Mouse (Mus musculus) ZHBTc4 (cell line): ENCODE data around the gene Gabarapl2.

Experiments used
- DNase-seq: peaks from one replicate; pipeline ENCODE4 v3.0.0-alpha.2; 2011; ENCODE audit warnings: low read depth, low spot score

Gabarapl2 gene

DNA sequence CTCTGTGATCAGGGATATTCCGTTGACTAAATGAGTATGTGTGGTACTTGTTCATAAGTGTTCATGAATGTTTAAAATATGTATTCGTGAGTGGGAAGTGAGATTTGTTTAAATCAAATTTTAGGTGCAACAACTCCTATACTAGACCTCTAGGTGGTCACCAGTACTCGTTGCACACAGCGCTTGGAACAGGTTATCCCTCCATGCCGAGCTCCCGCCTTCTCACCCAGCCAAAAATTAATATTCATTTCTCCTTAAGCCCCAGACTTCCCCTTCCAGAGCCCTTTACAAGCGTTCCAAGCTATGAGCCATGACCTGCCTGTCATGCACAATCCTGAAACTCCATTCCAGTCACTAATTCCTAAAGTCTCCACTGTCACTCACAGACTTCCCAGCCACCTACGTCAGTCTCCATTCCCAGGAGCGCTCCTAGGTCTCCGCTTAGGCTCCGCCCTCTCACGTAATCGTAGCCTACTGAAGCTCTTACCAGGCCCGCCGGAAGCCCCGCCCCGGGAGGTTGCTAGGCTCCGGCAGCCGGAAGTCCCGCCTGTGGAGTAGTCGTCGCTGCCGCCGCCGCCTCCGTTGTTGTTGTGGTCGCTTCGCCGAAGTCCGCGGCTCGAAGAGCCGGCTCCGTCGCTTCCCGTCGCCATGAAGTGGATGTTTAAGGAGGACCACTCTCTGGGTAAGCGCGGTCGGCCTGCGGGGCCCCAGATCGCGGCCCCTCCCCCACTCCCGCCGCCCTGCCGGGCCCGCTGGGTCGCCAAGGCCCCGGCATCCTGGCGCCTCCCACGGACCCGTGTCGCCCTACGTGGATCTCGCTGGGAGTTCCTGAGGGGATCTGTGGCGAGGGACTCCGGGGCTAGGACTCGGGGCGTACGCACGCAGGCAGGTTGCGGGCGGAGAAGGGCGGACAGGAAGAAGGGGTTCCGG is at the start of gene Gabarapl2:
Gabarapl2 (plus strand) TSS at position 533 of the 930 bp plus-strand sequence.
- DNase-seq, result peak; percentile 99

DNA sequence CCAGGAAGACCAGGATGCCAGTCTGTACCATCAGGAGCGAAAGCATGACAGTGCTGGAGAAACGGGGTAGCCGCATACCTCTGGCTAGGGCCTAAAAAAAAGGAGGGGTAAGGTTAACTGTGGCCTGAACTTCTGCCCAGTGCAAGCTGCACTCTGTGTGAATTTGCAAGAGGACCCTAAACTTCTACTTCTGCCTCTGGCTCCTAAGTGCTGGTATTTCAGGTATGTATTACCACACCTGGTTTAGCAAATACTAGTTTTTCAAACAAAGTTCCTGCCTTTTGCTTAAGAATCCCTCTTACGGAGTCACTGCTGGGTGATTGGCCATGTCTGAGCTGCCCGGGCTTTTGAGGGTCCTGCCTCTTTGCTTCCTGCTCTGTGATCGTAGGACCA is 49.6 kb upstream of the Gabarapl2 start:
- DNase-seq, result no peak

DNA sequence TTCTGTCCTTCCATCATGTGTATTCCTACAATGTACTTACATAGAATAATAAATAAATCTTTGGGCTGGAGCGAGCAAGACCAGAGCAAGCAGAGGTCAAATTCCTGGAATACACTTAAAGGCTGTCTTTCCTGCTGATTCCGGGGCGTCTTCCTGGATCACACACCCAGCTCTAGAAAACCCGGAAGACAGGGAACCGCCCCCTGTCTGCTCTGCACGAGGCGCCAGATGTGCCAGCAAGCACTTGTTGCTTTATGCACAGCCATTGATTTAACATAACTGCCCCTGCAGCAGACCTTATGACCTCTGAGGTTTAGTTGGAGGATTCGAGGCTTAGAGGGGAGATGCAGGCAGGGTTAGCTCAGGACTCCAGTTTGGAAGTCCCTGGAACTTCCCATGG is 48.5 kb upstream of the Gabarapl2 start:
- peak; percentile 83 for DNase-seq

DNA sequence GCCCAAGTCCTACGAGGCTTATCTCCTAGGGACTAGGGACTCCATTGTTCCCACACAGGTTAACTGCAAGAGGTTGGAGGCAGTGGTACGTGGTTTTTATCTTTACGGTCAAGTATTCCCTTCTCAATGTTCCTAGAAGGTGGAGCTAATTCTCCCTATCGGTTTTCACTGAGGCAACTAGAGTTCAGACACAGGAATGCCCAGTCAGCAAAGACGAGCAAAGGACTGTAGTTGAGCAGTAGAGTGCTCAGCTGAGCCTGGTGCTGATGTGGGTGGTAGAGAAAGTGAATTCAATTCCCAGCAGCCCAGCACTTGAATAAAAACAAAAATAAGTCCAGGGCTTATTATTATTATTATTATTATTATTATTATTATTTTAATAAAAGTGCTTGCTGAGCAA is 47.9 kb upstream of the Gabarapl2 start:
- no peak for DNase-seq

DNA sequence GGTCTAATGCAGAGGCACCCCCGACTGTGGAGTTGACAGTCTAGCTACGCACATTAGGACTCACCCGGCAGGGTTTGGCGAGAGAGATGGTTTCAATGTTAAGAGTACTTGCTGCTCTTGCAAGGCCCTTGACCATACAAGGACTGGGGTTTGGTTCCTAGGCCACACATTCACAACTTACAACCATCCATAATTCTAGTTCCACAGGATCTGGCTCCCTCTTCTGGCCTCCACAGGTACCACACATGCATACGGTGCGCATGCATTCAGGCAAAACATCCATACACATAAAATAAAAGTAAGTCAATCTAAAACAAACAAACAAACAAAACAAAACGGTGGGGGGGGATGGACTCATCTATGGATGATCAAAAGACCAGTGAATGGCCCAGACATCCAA is 45.5 kb upstream of the Gabarapl2 start:
- DNase-seq, result peak; percentile 56

DNA sequence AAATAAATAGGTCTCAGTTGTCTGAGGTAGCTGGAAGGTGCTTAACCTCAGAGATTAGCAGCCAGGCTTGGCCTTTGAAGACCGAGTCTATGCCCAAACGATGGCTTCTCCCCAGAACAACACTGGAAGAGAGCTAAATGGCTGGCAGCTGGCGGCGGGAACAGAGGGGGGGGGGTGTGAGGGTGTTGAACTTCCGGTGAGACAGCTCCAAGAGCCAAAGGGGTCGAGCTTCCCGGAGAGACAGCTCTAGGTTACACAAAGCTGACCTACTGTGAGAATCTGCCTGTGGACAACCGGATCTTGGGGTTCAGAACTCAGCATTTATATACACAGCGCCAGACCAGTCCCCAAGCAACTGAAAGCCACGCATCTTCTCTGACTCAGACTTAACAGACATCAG is 41.9 kb upstream of the Gabarapl2 start:
- DNase-seq, result peak; percentile 71

DNA sequence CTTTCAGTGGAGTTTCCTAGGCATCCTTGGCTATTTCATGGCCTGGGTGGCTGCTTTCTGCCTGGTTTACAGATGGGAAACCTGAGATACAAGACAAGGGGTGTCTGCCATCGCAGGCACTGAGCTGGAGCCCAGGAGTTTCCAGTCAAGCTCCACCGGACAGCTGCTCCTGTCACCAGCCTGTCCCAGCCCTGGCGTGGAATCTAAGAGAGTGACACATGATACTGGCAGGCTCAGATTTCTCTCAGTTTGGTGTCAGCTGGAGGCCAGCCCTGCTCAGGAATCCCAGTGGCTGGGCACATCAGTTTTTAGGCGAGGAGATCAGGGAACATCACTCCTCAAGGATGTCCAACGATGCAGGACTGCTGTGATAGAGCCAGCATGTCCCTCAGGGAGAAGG is 38.4 kb upstream of the Gabarapl2 start:
- DNase-seq, result peak; percentile 53

DNA sequence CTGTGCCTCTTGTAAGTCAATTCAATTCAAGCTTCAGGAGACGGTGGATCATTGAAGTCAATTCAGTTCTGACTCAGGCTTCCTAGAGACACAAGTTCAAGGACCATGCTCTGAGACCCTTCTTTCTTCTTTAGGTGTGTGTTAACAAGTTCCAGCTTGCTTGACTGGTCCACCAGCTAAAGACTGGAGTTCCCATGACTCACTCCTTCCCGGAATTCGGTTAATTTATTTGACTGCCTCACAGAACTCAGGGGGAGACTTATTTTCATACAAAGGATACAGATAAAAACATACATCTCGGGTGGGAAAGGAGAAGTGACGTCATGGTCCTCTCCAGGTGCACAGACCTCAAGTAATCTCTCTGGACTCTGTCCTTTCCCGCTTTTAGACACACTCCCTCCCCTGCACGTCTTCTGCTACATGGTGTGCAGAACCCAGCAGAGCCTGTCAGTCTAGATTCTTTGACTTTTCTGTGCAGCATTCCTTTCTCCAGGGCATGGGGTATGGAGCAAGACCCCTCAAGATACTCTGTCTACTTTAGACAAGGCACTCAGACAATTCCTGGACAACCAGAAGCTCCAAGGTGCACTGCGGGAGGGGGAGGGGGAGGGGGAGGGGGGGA is 34.9 kb upstream of the Gabarapl2 start:
- DNase-seq, result no peak

DNA sequence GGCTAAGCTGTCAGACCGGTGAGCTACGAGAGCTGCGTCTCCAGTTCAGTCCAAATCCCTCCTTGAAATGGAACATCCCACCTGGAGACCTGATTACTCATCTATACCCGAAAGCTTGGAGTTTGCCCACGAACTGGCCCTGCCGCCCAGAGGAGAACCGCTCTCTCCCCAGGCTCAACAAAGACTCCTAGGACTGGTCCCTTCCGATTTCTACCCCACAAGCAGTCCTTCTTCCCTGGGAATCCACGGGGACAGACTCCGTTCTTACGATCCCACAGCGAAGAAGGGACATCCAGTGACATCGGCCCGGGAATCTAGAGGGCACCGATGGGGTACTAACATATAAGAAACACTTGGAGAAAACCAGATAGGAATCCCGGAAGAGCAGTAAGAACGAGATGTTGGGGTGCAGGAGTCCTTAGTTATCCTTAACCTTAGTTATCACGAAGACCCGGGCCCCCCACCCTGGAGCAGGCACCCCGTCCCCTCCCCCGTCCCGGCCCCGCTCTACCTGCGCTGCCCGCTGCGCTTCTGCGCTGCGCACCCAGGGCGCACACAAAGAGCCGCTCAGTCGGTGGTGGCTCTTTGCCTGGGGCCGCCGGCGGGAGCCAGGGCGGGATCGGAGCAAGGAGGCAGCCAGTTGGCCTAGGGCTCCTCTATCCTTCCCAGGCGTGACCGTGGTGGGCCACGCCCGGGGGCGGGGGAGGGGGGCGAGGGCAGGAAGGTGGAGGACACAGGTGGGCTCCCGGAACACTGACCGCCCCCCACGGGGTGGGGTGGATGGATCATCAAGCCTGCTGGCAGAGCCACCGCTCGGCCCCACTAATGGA is 30.7 kb upstream of the Gabarapl2 start, which contains the start of gene Chst5:
Chst5 (minus strand) TSS at position 827 of the 830 bp plus-strand sequence.
- peak; percentile 72 for DNase-seq

DNA sequence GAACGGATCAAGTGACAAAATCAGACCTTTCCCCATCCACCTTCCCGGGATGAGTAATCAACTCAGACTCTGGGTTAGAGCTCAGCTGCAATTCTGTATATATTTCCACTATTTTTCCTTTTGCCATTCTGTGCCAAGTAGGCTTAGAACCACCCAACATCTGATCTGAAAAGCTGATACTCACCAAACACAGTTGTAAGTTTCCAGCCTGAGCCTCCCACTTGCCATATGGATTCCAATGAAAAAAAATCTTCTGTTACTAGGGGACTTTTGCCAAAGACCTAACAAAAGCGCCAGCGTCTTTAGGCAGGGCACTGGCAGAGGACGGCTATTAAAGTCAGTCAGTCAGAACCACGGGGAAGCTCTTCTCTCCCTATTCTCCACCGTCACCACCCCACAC is 28.9 kb upstream of the Gabarapl2 start:
- no peak for DNase-seq

DNA sequence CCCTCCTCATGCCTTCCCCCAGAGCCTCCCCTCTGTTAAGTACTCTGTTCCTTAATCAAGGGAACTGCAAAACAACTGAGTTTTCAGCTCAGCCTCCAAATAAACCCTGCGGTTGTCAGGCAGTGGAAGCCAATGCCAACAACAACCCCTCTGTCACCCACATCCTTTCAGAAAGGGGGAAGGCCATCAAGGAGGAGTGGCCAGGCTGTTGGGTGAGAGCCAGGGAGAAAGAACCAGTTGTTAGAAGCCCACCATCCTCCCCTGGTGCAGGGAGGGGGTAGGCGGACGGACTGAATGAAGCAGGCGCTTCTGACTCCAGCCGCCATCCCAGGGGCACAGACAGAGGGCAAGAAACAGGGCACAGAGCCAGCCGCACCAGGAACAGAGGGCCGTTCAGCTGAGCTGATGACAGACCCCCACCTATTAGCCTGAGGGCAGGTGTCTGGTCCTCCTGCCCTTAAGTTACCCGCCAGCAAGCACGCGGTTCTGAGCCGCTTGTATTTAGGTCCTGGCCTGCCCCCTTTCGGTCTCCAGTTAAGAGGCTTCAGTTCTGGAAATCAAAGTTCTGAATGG is 27.6 kb upstream of the Gabarapl2 start:
- DNase-seq, result peak; percentile 83

DNA sequence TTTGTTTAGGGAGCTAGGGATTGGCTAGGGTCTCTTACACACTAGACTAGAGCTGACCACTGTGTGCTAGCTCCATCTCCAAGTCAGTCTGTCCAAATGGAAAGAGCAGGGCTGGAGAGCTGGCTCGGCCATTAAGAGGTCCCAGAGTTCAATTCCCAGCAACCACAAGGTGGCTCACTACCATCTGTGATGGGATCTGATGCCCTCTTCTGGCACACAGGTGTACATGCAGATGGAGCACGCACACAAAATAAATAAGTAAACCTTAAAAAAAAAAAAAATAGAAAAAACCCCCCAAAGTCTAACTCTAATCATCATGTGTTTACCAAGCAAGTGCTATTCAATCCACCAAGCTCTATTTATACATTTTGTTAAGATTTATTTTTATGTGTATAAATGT is 20.8 kb upstream of the Gabarapl2 start:
- peak; percentile 80 for DNase-seq

DNA sequence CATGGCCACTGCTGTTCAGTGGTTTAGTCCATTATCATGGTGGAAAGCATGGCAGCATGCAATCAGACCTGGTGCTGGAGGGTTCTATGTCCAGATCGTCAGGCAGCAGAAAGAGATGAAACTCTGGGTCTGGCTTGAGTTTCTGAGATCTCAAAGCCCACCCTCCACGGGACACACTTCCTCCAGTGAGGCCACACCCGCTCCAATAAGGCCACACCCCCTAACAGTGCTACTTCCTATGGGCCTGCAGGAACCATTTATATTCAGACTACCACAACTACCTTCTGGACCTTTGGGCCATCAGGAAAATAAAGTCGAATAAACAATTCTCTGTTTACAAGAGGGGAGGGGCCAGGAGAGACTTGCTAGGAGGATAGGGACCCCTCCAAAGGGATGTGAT is 19.5 kb upstream of the Gabarapl2 start:
- peak; percentile 74 for DNase-seq

DNA sequence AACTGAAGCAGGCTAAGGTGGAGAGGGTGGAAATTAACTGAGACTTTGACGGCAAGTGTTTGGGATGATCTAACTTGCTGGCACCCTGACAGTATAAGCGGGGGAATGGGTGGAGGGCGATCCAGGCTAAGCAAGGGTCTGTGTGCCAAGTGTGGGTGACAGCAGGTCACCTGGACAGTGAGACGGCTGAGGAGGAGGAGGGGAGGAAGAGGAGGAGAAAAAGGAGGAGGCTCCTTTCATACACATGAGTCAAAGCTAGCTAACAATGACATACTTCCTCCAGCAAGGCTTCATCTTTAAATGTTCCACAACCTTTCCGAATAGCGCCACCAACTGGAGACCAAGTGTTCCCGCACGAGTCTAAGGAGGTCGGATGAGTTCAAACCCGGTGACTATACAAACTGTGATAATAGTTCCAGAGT is 17.1 kb upstream of the Gabarapl2 start:
- DNase-seq, result peak; percentile 90

DNA sequence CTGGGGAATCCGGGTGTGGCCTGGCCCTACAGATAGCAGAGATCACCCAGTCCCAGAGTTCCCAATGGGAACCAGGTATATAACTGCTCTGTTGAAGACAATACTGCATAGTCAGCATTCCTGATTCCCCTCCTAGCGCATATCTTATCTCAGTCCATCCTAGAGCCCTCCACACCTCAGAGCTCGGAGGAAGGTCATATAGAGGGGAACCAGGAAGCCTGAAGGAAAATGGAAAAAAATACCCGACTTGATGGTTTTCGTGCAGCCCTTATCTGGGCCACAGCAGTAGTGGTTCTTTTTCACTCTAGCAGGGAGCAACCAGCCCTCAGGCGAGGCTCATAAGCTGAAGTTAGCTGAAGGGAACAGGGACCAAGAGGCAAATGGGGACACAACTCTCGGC is 15.5 kb upstream of the Gabarapl2 start:
- DNase-seq, result peak; percentile 80

DNA sequence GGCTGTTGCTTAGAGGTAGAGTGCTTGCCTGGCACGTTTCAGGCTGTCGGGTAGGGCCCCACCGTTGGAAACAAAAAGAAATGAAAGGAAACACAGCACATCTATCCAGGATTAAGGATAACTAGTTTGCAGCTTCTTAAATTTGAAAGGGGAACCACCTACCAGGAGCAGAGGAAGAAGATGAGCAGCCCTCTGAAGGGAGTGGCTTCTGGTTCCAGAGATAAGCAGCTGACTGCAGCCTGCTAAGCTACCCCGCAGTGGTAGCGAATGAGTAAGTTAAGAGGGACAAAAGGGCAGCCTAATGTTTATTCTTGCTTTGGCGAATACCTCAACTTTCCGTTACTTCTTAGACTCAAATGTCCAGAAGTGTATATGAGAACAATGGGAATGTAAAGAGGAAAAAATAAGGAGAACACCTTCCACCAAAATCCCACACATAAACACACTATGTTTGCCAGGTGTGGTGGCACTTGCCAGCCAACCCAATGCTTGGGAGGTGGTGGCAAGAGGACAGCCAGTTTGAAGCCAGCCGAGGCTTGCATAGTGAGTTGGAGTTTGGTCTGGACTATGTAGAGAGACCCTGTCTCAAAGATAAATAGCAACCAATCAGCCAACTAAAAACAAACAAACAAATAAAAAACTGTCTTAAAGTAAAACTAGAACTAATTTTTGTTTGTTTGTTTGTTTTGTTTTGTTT is 10.7 kb upstream of the Gabarapl2 start:
- no peak for DNase-seq

DNA sequence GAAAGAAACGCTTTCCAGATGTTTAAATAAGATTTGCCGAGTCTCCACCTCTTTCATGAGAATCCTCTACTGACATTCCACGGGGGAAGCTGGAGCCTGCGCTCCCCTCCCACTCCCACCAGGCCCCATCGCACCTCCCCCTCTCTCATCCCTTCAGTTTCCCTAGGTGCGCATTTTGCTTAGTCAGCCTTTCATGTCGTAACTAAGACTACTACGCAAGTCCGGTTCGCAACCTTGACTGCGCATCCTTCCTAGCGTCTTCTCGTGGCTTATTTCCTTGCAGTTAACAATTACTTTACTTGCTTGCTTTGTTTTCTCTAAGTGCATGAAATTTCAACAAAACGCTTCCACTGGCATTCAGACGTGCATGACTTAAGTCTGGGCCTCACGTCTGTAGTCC is 8.8 kb upstream of the Gabarapl2 start:
- DNase-seq, result peak; percentile 56

DNA sequence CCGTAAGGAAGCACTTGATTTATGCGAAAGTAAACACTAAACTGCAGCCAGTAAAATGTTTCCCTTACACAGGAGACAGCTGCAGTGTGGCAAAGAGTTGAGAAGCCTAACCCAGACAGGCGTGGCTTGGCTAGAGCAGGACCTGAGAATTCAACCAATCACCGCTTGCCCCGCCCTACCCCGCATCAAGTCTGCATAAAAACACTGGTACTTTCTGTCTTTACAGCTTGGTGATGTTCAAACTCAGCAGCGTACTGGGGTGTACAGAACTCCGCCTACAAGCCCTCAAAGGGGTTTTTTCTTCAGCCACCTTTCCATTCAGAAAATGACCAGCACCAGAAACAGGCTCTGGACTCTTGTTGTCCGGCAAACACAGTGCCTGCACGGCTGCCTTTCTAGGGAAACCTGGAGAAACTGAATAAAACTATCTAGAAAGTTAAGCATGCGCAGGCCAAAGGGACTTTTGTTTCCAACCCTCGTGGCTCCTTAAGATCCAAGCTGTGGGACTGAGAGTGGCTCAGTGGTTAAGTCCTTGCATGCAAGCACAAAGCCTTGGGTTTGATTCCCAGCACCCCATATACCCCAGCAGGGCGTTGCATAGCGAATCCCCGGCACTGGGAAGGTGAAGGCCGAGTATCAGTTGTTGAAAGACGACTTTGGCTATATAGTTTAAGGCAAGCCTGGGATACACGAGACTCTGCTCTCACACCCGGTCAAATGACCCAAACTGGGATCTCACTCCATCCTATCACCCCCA is 7.7 kb upstream of the Gabarapl2 start:
- peak; percentile 91 for DNase-seq

DNA sequence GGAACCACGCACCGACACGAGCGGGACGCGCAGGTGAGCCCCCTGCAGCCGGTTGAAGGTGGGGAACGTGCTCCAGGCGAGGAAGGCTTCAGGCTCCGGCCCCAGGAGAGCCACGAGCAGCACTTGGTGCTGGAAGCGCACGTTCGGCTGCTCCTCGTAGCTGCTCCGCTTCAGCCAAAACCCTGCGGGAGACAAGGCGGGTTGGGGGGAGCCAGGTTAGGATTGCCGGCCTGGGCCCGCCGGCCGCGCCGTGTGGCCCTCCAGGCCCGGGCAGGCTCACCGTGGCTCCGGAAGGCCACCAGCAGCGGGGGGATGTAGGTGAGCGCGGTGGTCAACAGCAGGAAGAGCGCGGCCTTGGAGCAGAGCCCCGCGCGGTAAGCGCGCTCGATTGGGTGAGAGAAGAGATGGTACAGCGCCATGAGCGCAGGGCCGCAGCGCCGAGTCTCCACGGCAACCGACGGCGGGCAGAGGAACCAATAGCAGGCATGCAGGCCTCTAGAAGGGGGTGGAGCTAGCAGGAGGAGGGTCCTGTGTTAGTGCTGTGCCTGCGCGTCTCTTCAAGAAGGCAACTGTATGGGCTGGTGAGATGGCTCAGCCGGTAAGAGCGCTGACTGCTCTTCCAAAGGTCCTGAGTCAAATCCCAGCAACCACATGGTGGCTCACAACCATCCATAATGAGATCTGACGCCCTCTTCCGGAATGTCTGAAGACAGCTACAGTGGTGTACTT is 7.0 kb upstream of the Gabarapl2 start, which contains the start of gene Tmem231:
Tmem231 (minus strand) TSS at position 534 of the 729 bp plus-strand sequence.
- peak; percentile 98 for DNase-seq
